Mouse (Mus musculus) gastrocnemius, postnatal 10 days (tissue): Measurements from ENCODE around the gene Dxo. TPM values are rescaled to one million over a fixed set of nuclear protein-coding genes. Genes with fewer than 3 reads are reported as not detected.
"Not testable (repeated sequence)": the region's sequence is repeated elsewhere in the genome, so short reads cannot be mapped to it uniquely, and the experiment has no call there.

Experiments
- DNase-seq: peaks from one replicate; pipeline ENCODE4 v3.0.0; 2021; ENCODE audit warnings: mixed read lengths
- long read RNA-seq, 2 experiments: library from polyadenylated mRNA; stranded (forward); transcript quantifications; one replicate each; pipeline ENCODE4 v2.0.0; 2021
- total RNA-seq, 2 experiments: library from RNA; stranded (reverse); gene quantifications; 2 replicates each; pipeline ENCODE4 v1.2.3; 2021

The Dxo gene
- total RNA-seq, result 10 to 100 TPM; 12.3 to 15.3 TPM
- long read RNA-seq, experiment 1, transcript Dxo-211 (7 exons, 1,447 nt), result major isoform, 5 of 23 reads
- long read RNA-seq, experiment 1, partial matches to known transcripts, result 12 of 23 reads
- long read RNA-seq, experiment 1, other reads (novel, unspliced or antisense), result 2 of 23 reads
- long read RNA-seq, experiment 2, transcript Dxo-211 (7 exons, 1,447 nt), result major isoform, 6 of 14 reads
- long read RNA-seq, experiment 2, partial matches to known transcripts, result 5 of 14 reads
- long read RNA-seq, experiment 2, other reads (novel, unspliced or antisense), result 1 of 14 reads

GRCm38 (mm10) chr17:34836856-34837221, at the start of gene Dxo, which contains the start of gene Stk19:
TSS of gene Dxo (plus strand) at chr17:34837019.
TSS of gene Stk19 (minus strand) at chr17:34836945.
- DNase-seq, result peak; percentile 96

- DNase-seq, result no peak
These were observed 41.8 kb upstream of the Dxo start for GRCm38 (mm10) chr17:34795016-34795415.

- DNase-seq, result peak; percentile 71
These were observed 41.2 kb upstream of the Dxo start for GRCm38 (mm10) chr17:34795633-34796032.

GRCm38 (mm10) chr17:34796311-34797140, 40.3 kb upstream of the Dxo start:
- no peak for DNase-seq

GRCm38 (mm10) chr17:34797211-34797995, 39.4 kb upstream of the Dxo start:
- not testable (repeated sequence) for DNase-seq

GRCm38 (mm10) chr17:34798071-34798470, 38.7 kb upstream of the Dxo start:
- DNase-seq, result not testable (repeated sequence)

GRCm38 (mm10) chr17:34798866-34799530, 37.8 kb upstream of the Dxo start:
- no peak for DNase-seq

GRCm38 (mm10) chr17:34799531-34799925, 37.3 kb upstream of the Dxo start:
- DNase-seq, result no peak

GRCm38 (mm10) chr17:34800781-34801305, 36.0 kb upstream of the Dxo start:
- DNase-seq, result not testable (repeated sequence)

GRCm38 (mm10) chr17:34802756-34803155, 34.1 kb upstream of the Dxo start:
- DNase-seq, result not testable (repeated sequence)

- not testable (repeated sequence) for DNase-seq
These were observed 33.5 kb upstream of the Dxo start for GRCm38 (mm10) chr17:34803367-34803766.

GRCm38 (mm10) chr17:34804301-34804700, 32.5 kb upstream of the Dxo start, which contains the start of gene Cyp21a1:
TSS of gene Cyp21a1 (minus strand) at chr17:34804561.
- not testable (repeated sequence) for DNase-seq

GRCm38 (mm10) chr17:34804871-34805562, 31.8 kb upstream of the Dxo start:
- no peak for DNase-seq

GRCm38 (mm10) chr17:34807176-34807575, 29.6 kb upstream of the Dxo start:
- no peak for DNase-seq

GRCm38 (mm10) chr17:34808599-34809205, 28.1 kb upstream of the Dxo start:
- DNase-seq, result no peak

GRCm38 (mm10) chr17:34810411-34810810, 26.4 kb upstream of the Dxo start:
- not testable (repeated sequence) for DNase-seq

- DNase-seq, result not testable (repeated sequence)
These were observed 26.0 kb upstream of the Dxo start for GRCm38 (mm10) chr17:34810811-34811210.

GRCm38 (mm10) chr17:34811275-34811674, 25.5 kb upstream of the Dxo start:
- no peak for DNase-seq

GRCm38 (mm10) chr17:34813747-34814146, 23.1 kb upstream of the Dxo start:
- DNase-seq, result peak; percentile 54

GRCm38 (mm10) chr17:34814818-34815370, 21.9 kb upstream of the Dxo start:
- no peak for DNase-seq
